Mouse (Mus musculus) stomach, postnatal 0 days (tissue): ENCODE measurements around the gene Samd14. TPM values are rescaled to one million over a fixed set of nuclear protein-coding genes. Genes with fewer than 3 reads are reported as not detected.

ENCODE experiments used
- ATAC-seq: fragments of 200-750 bp; cut with Nextera tagmentation; 2 replicates; pipeline ENCODE4 v1.8.0; 2017; ENCODE audit not compliant: low FRiP score, low TSS enrichment
- DNase-seq: peaks from one replicate; pipeline ENCODE4 v3.0.0-alpha.2; 2016; ENCODE audit warnings: low spot score
- H3K27ac ChIP-seq: fragments of 300-500 bp; sonication (generic); replicated peaks from 2 replicates; pipeline ENCODE4 v1.5.1; 2014; ENCODE audit warnings: mild to moderate bottlenecking, control low read depth
- H3K27me3 ChIP-seq: fragments of 300-500 bp; sonication (generic); 2 replicates; pipeline ENCODE4 v1.6.1; 2014; ENCODE audit warnings: low read length; ENCODE audit not compliant: control insufficient read depth, insufficient read depth
- H3K36me3 ChIP-seq: fragments of 300-500 bp; sonication (generic); 2 replicates; pipeline ENCODE4 v1.6.1; 2014; ENCODE audit warnings: low read length, mixed read lengths; ENCODE audit not compliant: control insufficient read depth, insufficient read depth
- H3K4me1 ChIP-seq: fragments of 300-500 bp; sonication (generic); replicated peaks from 2 replicates; pipeline ENCODE4 v1.6.1; 2014; ENCODE audit warnings: antibody characterized with exemption; ENCODE audit not compliant: control insufficient read depth, insufficient read depth
- H3K4me2 ChIP-seq: fragments of 300-500 bp; sonication (generic); replicated peaks from 2 replicates; pipeline ENCODE4 v1.6.1; 2014; ENCODE audit warnings: low read depth, mild to moderate bottlenecking, control low read depth, moderate library complexity
- H3K4me3 ChIP-seq: fragments of 300-500 bp; sonication (generic); 2 replicates; pipeline ENCODE4 v1.5.1; 2014; ENCODE audit warnings: low read depth, low read length, control low read depth
- H3K9ac ChIP-seq: fragments of 300-500 bp; sonication (generic); 2 replicates; pipeline ENCODE4 v1.6.1; 2014; ENCODE audit warnings: mild to moderate bottlenecking, low read length, control low read depth, mixed read lengths
- H3K9me3 ChIP-seq: fragments of 300-500 bp; sonication (generic); 2 replicates; pipeline ENCODE4 v1.6.1; 2016; ENCODE audit warnings: low read length; ENCODE audit not compliant: control insufficient read depth
- CTCF ChIP-seq: IDR thresholded peaks from 2 replicates; pipeline ENCODE4 v1.5.1; 2016; ENCODE audit warnings: antibody characterized with exemption, low read depth, mild to moderate bottlenecking, moderate library complexity
- EP300 ChIP-seq: optimal IDR thresholded peaks from 2 replicates; pipeline ENCODE3; 2016; ENCODE audit warnings: antibody characterized with exemption
- WGBS: fragments of 180-500 bp; shearing (Covaris S2); extraction: QIAGEN DNeasy Blood & Tissue Kit; methylation state at CpG from one replicate; pipeline ENCODE4 v1.1.7; 2014; 5-methylcytosine and 5-hydroxymethylcytosine counted together
- polyA plus RNA-seq: library from polyadenylated mRNA; unstranded; fragments of >200 nt; fragmentation: Nextera tagmentation; extraction: Ambion mirVana; gene quantifications from 2 replicates; pipeline ENCODE4 v1.2.1, GENCODE M21; 2015

The Samd14 gene
- polyA plus RNA-seq, 1 experiment from 2014 or later = 6.7 TPM

DNA sequence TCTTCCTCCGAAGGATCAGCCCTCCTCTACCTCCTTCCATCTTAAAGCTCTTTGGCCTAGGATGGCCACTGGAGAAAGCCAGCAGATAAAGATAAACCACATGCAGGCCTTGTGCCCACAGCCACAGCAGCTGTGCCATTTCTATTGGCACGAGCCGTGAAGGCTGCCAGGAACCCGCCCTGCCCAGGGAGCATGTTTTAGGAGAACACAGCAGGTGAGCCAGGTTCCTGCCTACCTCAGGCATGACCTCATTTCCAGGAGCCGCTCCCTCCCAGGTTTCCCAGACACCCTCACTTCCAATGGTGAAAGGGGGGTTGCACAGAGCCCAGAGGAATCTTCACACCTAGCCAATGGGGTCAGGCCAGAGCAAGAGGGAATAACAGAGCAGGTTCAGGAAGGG is 63.1 kb downstream of the Samd14 start:
- Histone ChIP-seq H3K4me3 (no peak overlapping the region), H3K36me3 (no peaks in the 10 kb centered on the region), H3K27ac (peak overlapping the region; percentile 18), H3K4me2 (no peak overlapping the region), H3K27me3 (no peaks in the 10 kb centered on the region), H3K9me3 (no peaks in the 10 kb centered on the region), H3K4me1 (peaks cover 19% of the 10 kb centered on the region), H3K9ac (no peak overlapping the region)
- 58% methylated on average over 5 of the region's 5 CpGs for WGBS
- ATAC-seq = peak; percentile 29
- DNase-seq = peak; percentile 82
- TF ChIP-seq EP300 (no peak), CTCF (no peak)

DNA sequence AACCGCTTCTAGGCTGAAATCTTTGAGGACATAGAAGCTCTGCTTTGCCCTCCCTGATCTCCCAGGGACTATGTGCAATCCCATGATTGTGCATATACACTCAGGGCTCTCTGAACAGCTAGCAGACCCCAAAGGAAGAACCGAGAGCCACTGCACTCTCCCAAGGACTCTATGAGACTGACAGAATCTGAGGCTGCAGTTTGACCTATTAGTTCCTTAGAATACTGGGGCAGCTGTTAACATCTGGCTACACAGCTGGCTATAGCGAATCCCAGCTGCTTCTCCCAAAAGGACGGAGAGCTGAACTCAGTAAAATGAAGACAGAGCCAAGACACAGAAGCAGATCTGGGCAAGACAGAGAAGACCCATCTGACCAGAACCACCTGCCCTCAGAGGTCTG is 64.2 kb downstream of the Samd14 start:
- Histone ChIP-seq H3K27ac (peak overlapping the region; percentile 92), H3K9ac (no peak overlapping the region)

DNA sequence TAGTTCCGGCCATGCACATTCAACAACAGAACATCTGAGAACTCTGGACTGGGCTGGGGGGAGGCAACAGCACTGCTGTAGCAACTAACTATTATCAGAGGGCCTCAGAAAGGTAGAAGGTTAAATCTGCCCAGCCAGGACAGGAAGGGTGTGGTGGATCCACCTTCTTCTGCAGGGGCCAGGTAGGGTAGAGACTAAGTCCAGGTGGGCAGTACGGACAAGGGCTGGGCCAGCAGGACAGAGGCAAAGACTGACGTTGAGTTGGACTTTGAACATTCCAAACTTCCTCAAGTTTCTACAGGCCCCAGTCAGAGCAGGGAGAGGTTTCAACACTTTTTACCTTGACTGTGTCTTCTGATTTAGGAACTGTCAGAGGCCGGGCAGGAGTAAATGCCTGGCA is 65.0 kb downstream of the Samd14 start:
- Histone ChIP-seq H3K9me3 (no peaks in the 10 kb centered on the region), H3K4me1 (peaks cover 25% of the 10 kb centered on the region), H3K27me3 (no peaks in the 10 kb centered on the region), H3K27ac (peak overlapping the region; percentile 92), H3K36me3 (no peaks in the 10 kb centered on the region), H3K9ac (peak overlapping the region; percentile 43; the same call in 1 of the 2 replicates), H3K4me2 (peak overlapping the region; percentile 85), H3K4me3 (peak overlapping the region; percentile 67; the same call in 1 of the 2 replicates)
- 29% methylated on average over 4 of the region's 4 CpGs for WGBS
- TF ChIP-seq EP300 = no peak
- DNase-seq = peak; percentile 72
- peak; percentile 73 for ATAC-seq

More for the DNA sequence above, 64.2 kb downstream of the Samd14 start:
- ATAC-seq (no peak), DNase-seq (no peak)
- peak overlapping the region; percentile 85 for H3K4me2 ChIP-seq
- H3K4me3 ChIP-seq = no peak overlapping the region
- H3K27me3 ChIP-seq = no peaks in the 10 kb centered on the region
- H3K36me3 ChIP-seq = no peaks in the 10 kb centered on the region
- H3K4me1 ChIP-seq = peaks cover 21% of the 10 kb centered on the region
- H3K9me3 ChIP-seq = no peaks in the 10 kb centered on the region
- TF ChIP-seq EP300 (no peak), CTCF (no peak)
- 53% methylated on average over 4 of the region's 4 CpGs for WGBS

GRCm38 (mm10) chr11:95075197-95076040 is 65.7 kb downstream of the Samd14 start:
- 4% methylated on average over 19 of the region's 19 CpGs for WGBS
- Histone ChIP-seq H3K36me3 (no peaks in the 10 kb centered on the region), H3K4me3 (peak overlapping the region; percentile 67), H3K9me3 (no peaks in the 10 kb centered on the region), H3K4me1 (peaks cover 24% of the 10 kb centered on the region), H3K27me3 (no peaks in the 10 kb centered on the region), H3K4me2 (peak overlapping the region; percentile 85), H3K9ac (peak overlapping the region; percentile 80), H3K27ac (peak overlapping the region; percentile 92)
- peak; percentile 45 for ATAC-seq
- TF ChIP-seq CTCF = peak; percentile 49
- no peak for TF ChIP-seq EP300
- peak; percentile 63 for DNase-seq

Other genes starting within 250 kb of the Samd14 start
- not detected in 2 replicates for gene Tmem92, start 227.2 kb upstream of the Samd14 start, polyA plus RNA-seq
- 816 and 869 TPM in 2 replicates for gene Col1a1, start 73.7 kb upstream of the Samd14 start, polyA plus RNA-seq
- gene Hils1, start 42.3 kb upstream of the Samd14 start, polyA plus RNA-seq = not detected in 2 replicates
- gene Sgca, start 33.6 kb upstream of the Samd14 start, polyA plus RNA-seq = 0.47 and 0.80 TPM in 2 replicates
- gene Ppp1r9b, start 18.8 kb upstream of the Samd14 start, polyA plus RNA-seq = 4.9 and 5.4 TPM in 2 replicates
- gene Pdk2, start 31.5 kb downstream of the Samd14 start, polyA plus RNA-seq = 29.8 and 39.0 TPM in 2 replicates
- gene Itga3, start 66.9 kb downstream of the Samd14 start, polyA plus RNA-seq = 15.6 and 17.0 TPM in 2 replicates
- 8.0 and 8.5 TPM in 2 replicates for gene Dlx3, start 110.2 kb downstream of the Samd14 start, polyA plus RNA-seq
- 1.6 and 1.7 TPM in 2 replicates for gene Dlx4, start 136.4 kb downstream of the Samd14 start, polyA plus RNA-seq